Mouse (Mus musculus) liver, adult 2 months (tissue): Measurements from ENCODE around the gene Tmem108.

ENCODE experiments used
- CTCF ChIP-seq: fragments of 200-500 bp; IDR thresholded peaks from 2 replicates; pipeline ENCODE4 v1.5.1; 2011; ENCODE audit warnings: low read depth, low read length, control low read depth
- POLR2A ChIP-seq: fragments of 200-500 bp; IDR thresholded peaks from 2 replicates; pipeline ENCODE4 v1.6.1; 2011; ENCODE audit warnings: low read length, control low read depth; ENCODE audit not compliant: insufficient read depth; ENCODE audit errors: extremely low read depth

DNA sequence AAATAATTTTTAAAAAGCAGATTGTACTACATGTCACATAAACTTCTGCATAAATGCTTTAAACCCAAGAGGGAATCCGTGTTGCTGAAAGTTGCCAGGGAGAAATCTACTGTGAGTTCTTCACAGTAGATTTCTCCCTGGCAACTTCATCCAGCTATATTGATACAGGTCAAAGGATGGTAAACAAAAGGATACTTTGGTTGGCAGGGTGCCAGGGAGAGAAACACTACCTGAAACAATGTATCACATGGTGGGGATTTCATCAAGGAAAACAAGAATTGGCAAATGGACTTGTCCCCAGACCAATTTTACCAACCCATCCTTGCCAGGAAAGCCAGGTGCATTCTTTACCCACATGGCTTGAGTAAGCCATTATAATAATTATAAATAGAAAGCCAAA, 27.4 kb upstream of the Tmem108 start:
- no peak for TF ChIP-seq CTCF
- no peak for TF ChIP-seq POLR2A
